27 mouse cellular contexts compared by ENCODE assay signal in the genomic region with DNA sequence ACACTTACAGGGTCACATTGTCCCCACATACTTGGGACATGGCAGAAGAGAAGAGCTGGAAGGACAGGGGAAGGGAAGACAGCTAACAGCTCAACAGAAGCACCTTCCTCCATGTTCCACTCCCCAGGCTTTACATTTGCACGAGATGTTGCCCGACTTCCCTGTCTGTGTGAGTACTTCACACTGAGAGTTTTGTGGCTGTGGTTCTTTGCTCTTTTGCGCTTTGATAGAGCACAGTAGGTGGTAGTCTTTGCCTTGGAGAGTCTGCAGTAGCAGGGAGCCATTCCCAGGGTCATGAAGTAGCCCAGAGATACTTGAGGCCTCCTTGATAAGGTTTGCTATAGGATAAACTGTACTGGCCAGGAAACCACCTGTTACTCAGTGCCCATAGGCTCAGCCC. TPM values are rescaled to one million over a fixed set of nuclear protein-coding genes. Genes with fewer than 3 reads are reported as not detected.
"Had no signal": no experiment of that assay in that cellular context is flagged by ENCODE, and none has a peak within 500 bp of the region (broad histone marks: within the 10 kb centered on the region; RNA-seq: fewer than 3 reads in every experiment).

No protein-coding gene starts in this region.

- H3K27ac ChIP-seq: embryonic facial prominence, embryonic 10.5 days; embryonic facial prominence, embryonic 12.5 days; embryonic facial prominence, embryonic 13.5 days; embryonic facial prominence, embryonic 15.5 days; forebrain, embryonic 10.5 days; forebrain, embryonic 12.5 days; forebrain, embryonic 13.5 days; forebrain, embryonic 15.5 days; gastrocnemius, adult 2 months; heart, embryonic 10.5 days had no signal

- H3K4me1 ChIP-seq: embryonic facial prominence, embryonic 10.5 days; embryonic facial prominence, embryonic 12.5 days; embryonic facial prominence, embryonic 13.5 days; embryonic facial prominence, embryonic 15.5 days; forebrain, embryonic 10.5 days; forebrain, embryonic 12.5 days had no signal

- DNase-seq: cerebellum, adult 9-10 months; cerebellum, adult 9-11 months; cerebellum, postnatal 10 days; cerebellum, postnatal 14 days; cerebellum, postnatal 25 days; cerebellum, postnatal 36 days; embryo, embryonic 11 days; forebrain, postnatal 0 days; gastrocnemius, adult 2 months; gastrocnemius, postnatal 10 days; gastrocnemius, postnatal 14 days; gastrocnemius, postnatal 25 days; gastrocnemius, postnatal 36 days; heart, adult 18-20 months had no signal

- H3K36me3 ChIP-seq: embryonic facial prominence, embryonic 12.5 days; forebrain, embryonic 15.5 days had no signal

- H3K9ac ChIP-seq: embryonic facial prominence, embryonic 12.5 days; embryonic facial prominence, embryonic 13.5 days; embryonic facial prominence, embryonic 15.5 days; forebrain, embryonic 12.5 days; forebrain, embryonic 13.5 days; forebrain, embryonic 15.5 days; forebrain, postnatal 0 days had no signal

- H3K27me3 ChIP-seq: embryonic facial prominence, embryonic 12.5 days; embryonic facial prominence, embryonic 13.5 days; embryonic facial prominence, embryonic 15.5 days; forebrain, embryonic 12.5 days; forebrain, embryonic 13.5 days; forebrain, embryonic 15.5 days had no signal

- H3K4me3 ChIP-seq: embryonic facial prominence, embryonic 10.5 days; embryonic facial prominence, embryonic 12.5 days; embryonic facial prominence, embryonic 13.5 days; embryonic facial prominence, embryonic 15.5 days; erythroblast, embryonic 14.5 days; forebrain, embryonic 10.5 days; forebrain, embryonic 12.5 days; forebrain, embryonic 13.5 days; forebrain, embryonic 15.5 days; gastrocnemius, adult 2 months; heart, embryonic 10.5 days had no signal

RNA-seq across cellular contexts. Expression of gene Esam, which starts 27.7 kb away (rescaled TPM):
- total RNA-seq: granulocyte monocyte progenitor cell, adult 5-6 weeks had no signal
- polyA plus RNA-seq: erythroblast, embryonic 14.5 days had no signal

RNA-seq across cellular contexts. Expression of gene Vsig2, which starts 38.9 kb away (rescaled TPM):
- polyA plus RNA-seq: embryonic facial prominence, embryonic 11.5 days; erythroblast, embryonic 14.5 days; forebrain, embryonic 14.5 days had no signal

RNA-seq across cellular contexts. Expression of gene Siae, which starts 55.3 kb away (rescaled TPM):
- polyA plus RNA-seq: erythroblast, embryonic 14.5 days had no signal
